Mouse (Mus musculus) lung, adult 2 months (tissue): ENCODE measurements around the gene Jkamp. TPM values are rescaled to one million over a fixed set of nuclear protein-coding genes. Genes with fewer than 3 reads are reported as not detected.

ENCODE experiments used
- DNase-seq: peaks from one replicate; pipeline ENCODE4 v3.0.0; 2022
- H3K4me1 ChIP-seq: fragments of 200-500 bp; 2 replicates; pipeline ENCODE4 v1.6.1; 2011; ENCODE audit warnings: low read length; ENCODE audit not compliant: control insufficient read depth, insufficient read depth
- H3K4me3 ChIP-seq: fragments of 200-500 bp; replicated peaks from 2 replicates; pipeline ENCODE3; 2011; ENCODE audit warnings: low read depth, mild to moderate bottlenecking, control low read depth, low read length; ENCODE audit errors: extremely low read depth
- CTCF ChIP-seq: fragments of 200-500 bp; IDR thresholded peaks from 2 replicates; pipeline ENCODE4 v1.5.1; 2011; ENCODE audit warnings: mild to moderate bottlenecking, low read length, control low read depth; ENCODE audit not compliant: insufficient read depth
- POLR2A ChIP-seq: fragments of 200-500 bp; IDR thresholded peaks from 2 replicates; pipeline ENCODE4 v1.6.1; 2011; ENCODE audit warnings: low read depth, mild to moderate bottlenecking, control low read depth, low read length, borderline replicate concordance; ENCODE audit errors: extremely low read depth
- WGBS: fragments of 180-500 bp; shearing (Covaris S2); methylation state at CpG from one replicate; pipeline ENCODE4 v1.1.7; 2018; 5-methylcytosine and 5-hydroxymethylcytosine counted together
- polyA plus RNA-seq: library from polyadenylated mRNA; depleted of rRNA; stranded (reverse); fragments of >200 nt; gene quantifications from 2 replicates; pipeline ENCODE4 v1.2.3, GENCODE M21; 2012

The Jkamp gene
- polyA plus RNA-seq, 1 experiment: 81.7 TPM

GRCm38 (mm10) chr12:72084261-72085023, 947 bp upstream of the Jkamp start:
- TF ChIP-seq CTCF: no peak
- peaks cover 7% of the 10 kb centered on the region; the same call in 1 of the 2 replicates for H3K4me1 ChIP-seq
- WGBS: 13% methylated on average over 46 of the region's 46 CpGs
- peak overlapping the region; percentile 80 for H3K4me3 ChIP-seq
- no peak for DNase-seq

- no peak for TF ChIP-seq CTCF
- no peak for TF ChIP-seq POLR2A
- under 1% methylated on average over 31 of the region's 31 CpGs for WGBS
- peak overlapping the region; percentile 80 for H3K4me3 ChIP-seq
These were observed 413 bp upstream of the Jkamp start for GRCm38 (mm10) chr12:72085024-72085328.

DNA sequence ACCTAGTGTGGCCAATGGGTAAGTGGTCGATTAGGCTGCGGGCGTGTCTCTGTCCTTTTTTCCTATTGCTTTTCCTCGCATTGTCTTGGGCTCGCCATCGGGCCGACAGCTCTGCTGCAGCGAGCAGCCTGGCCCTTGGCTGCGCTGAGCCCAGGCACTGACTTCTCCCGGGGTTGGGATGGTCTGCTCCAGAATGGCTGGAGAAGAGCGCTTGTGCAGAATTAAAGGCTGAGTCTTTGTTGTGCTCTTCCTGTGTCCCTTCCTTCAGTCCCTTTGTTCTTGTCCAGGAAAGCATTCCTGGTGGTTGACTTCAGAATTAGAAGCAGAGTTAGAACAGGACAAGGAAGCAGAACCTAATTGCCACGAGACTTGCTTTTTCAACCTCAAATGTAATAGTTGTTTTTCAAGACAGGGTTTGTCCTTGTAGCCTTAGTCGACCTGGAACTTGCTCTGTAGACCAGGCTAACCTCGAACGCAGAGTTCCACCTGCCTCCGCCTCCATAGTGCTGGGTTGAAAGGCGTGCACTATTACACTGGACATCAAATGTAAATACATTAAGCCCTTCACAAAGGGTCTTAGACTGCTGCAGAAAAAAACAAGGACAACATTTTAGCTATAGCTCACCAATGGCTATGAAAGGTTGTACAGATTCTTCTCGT, 907 bp downstream of the Jkamp start:
- no peak for DNase-seq
- no peak for TF ChIP-seq POLR2A
- TF ChIP-seq CTCF: no peak
- peak overlapping the region; percentile 80 for H3K4me3 ChIP-seq

More at GRCm38 (mm10) chr12:72085024-72085328, 413 bp upstream of the Jkamp start:
- no peak for DNase-seq
- H3K4me1 ChIP-seq: peaks cover 7% of the 10 kb centered on the region; the same call in 1 of the 2 replicates

DNA sequence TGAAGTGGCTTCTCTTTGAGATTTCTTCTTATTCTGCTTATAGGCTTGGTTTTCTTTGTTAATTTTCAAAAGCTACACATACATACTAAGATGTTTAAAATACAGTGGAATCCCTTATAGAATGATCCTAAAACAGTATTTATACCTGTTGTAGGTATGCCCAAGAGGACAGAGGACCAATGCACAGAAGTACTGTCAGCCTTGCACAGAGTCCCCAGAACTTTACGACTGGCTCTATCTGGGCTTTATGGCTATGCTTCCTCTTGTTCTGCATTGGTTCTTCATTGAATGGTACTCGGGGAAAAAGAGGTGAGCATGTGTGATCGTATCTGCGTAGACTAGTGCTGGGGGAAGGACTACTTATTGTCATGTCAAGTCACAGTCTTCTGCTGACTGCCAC, 4.4 kb downstream of the Jkamp start:
- no peak for DNase-seq
- H3K4me3 ChIP-seq: no peak overlapping the region
- 91% methylated on average over 4 of the region's 4 CpGs for WGBS
- H3K4me1 ChIP-seq: 0 out of 2 replicates have a peak, but pooled peaks cover 5% of the 10 kb centered on the region
- TF ChIP-seq CTCF: no peak
- TF ChIP-seq POLR2A: no peak

More for the DNA sequence above, 907 bp downstream of the Jkamp start:
- H3K4me1 ChIP-seq: peaks cover 7% of the 10 kb centered on the region; the same call in 1 of the 2 replicates
- 2% methylated on average over 18 of the region's 18 CpGs for WGBS

DNA sequence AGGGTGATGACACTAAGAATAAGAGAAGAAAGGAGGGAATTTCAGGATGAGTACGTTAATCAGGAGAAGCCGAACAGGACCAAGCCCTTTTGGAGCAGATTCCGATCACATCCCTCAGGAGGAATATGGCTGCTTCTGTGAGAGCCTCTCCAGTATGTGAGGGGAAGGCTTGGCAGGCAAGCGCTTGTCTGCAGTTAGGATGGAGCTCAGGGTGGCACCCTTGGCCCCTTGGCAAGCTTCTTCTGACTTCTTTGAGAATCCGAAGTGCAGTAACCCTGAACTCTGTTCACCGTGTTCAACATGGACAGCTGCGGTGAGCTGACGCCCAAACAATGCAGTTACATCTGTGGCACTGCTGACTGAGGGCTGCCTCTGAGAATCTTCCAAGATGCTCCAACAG, 11.6 kb downstream of the Jkamp start:
- no peaks in the 10 kb centered on the region for H3K4me1 ChIP-seq
- no peak overlapping the region for H3K4me3 ChIP-seq
- TF ChIP-seq POLR2A (no peak), CTCF (no peak)
- DNase-seq: no peak
- WGBS: 93% methylated on average over 8 of the region's 8 CpGs

DNA sequence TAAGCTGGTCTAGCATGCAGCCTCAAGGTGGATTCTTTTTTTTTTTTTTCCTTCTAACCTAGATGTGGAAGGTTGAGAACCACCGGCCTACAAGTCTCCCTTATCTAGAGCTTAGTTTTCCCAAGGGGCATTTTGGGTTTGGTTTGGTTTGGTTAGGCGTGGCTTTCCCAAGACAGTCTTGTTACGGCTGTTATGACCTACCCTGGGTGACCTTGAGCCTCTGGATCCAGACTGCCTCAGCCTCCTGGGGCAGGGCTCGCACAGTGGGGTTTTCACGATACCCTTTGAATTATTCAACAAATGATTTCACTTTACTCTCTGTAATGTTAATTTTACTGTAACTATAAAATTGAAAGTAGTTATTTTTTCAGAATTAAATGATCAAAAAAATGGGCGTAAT, 17.4 kb downstream of the Jkamp start:
- Histone ChIP-seq H3K4me3 (no peak overlapping the region), H3K4me1 (no peaks in the 10 kb centered on the region)
- TF ChIP-seq POLR2A (no peak), CTCF (no peak)
- 87% methylated on average over 6 of the region's 6 CpGs for WGBS
- no peak for DNase-seq

DNA sequence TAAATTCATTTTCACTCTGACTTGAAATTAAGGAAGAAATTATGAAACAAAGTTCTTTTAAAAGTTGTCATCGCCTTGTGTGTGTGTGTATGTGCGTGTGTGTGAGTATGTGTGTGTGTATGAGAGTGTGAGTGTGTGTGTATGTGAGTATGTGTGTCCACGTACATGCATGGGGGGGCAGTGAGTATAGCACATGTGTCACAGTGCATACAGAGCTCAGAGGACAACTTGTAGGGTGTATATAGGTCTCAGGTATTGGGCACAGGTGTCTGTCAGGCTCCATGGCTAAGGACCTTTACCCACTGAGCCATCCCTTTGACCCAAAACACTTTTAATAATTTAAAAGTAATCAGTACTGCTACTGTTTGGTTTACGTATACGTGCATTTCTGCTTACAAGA, 18.6 kb downstream of the Jkamp start:
- H3K4me3 ChIP-seq: no peak overlapping the region
- TF ChIP-seq CTCF (no peak), POLR2A (no peak)
- H3K4me1 ChIP-seq: no peaks in the 10 kb centered on the region
- 76% methylated on average over 5 of the region's 5 CpGs for WGBS
- DNase-seq: no peak

DNA sequence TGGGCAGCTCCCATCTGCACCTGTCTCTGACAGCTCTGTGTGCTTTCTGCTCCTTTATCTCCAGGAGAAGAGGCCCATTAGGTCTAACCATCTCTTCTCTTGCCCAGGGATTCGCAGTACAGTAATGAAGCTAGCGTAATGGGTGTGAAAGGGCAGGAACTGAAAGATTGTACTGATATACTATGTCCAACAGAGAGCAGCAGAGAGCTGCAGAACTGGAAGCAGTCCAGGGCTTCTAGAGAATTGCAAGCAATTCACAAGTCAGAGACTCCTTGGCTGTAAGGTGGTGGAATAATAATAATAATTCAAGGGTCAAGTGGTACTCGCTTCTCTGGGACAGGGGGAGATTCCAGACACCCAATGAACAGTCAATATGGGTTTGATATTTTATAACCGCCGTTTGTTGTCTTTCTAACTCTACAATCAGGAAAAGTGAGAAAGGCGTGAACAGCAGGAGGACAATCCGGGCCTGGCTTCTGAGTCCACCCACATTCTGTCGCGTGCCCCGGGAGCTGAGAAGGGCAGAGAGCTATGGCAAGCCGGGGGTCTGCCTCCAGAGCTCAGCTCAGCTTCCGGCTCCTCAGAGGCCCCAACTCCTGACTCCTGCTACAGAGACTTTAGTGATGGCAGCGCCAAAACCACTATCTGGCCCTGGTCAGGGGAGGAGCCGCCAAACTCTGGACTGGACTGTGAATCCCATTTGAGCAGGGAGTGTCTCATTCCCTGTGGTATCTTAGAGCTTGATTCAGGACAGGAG, 19.3 kb downstream of the Jkamp start:
- TF ChIP-seq CTCF (peak; percentile 38; the same call in 1 of the 2 replicates), POLR2A (no peak)
- peak; percentile 36 for DNase-seq
- H3K4me1 ChIP-seq: no peaks in the 10 kb centered on the region
- 29% methylated on average over 14 of the region's 14 CpGs for WGBS
- no peak overlapping the region for H3K4me3 ChIP-seq

DNA sequence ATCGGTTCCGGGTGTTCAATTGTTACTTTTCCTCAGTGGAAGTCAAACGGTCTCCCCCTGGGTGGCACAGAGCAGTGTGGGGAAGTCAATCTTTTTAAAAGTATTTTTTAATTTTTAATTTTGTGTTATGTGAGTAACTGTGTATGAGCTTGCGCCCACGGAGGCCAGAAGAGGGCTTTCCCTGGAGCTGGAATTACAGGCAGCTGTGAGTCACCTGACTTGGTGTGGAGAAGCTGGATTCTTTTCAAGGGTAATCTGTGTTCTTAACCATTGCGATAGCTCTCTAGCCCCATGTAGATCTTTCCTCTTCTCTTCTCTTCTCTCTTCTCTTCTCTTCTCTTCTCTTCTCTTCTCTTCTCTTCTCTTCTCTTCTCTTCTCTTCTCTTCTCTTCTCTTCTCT, 29.7 kb downstream of the Jkamp start:
- Histone ChIP-seq H3K4me1 (no peaks in the 10 kb centered on the region), H3K4me3 (no peak overlapping the region)
- TF ChIP-seq CTCF (no peak), POLR2A (no peak)
- DNase-seq: no peak
- 65% methylated on average over 6 of the region's 6 CpGs for WGBS
